36 mouse cellular contexts compared by ENCODE assay signal in the genomic region with DNA sequence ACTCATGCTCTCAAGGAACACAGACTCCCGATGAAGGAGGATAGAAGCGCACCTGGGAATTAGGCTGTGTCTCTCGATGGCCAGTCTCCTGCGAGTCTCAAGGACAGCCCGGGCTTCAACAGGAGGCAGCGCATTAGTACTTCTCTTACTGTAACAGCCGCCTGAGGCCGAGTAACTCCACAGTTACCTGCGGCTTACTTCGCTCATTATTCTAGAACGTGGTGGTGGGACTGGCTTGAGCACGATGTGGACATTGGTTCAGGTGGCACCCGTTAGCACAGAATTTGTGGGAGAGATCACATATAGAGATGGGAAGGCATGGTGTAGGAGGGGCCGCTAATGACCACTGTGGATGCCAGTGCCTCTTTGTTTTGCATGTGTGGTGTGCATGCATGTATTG. TPM values are rescaled to one million over a fixed set of nuclear protein-coding genes. Genes with fewer than 3 reads are reported as not detected.
"Had no signal": no experiment of that assay in that cellular context is flagged by ENCODE, and none has a peak within 500 bp of the region (broad histone marks: within the 10 kb centered on the region; RNA-seq: fewer than 3 reads in every experiment).

No protein-coding gene starts in this region.

- ATAC-seq: liver, embryonic 12.5 days; liver, postnatal 0 days; lung, postnatal 0 days; midbrain, embryonic 13.5 days; midbrain, embryonic 15.5 days; midbrain, embryonic 16.5 days had no signal

- DNase-seq: left cerebral cortex, postnatal 4 days; liver; liver, embryonic 13.5 days; liver, postnatal 0 days; lung, adult 18-20 months; lung, adult 2 months; lung, embryonic 14.5 days; lung, postnatal 10 days; lung, postnatal 14 days; lung, postnatal 36 days; lung, postnatal 4 days; midbrain, embryonic 14.5 days had no signal

- H3K27ac ChIP-seq: limb, embryonic 10.5 days; limb, embryonic 12.5 days; limb, embryonic 13.5 days; limb, embryonic 15.5 days; liver, embryonic 12.5 days; liver, embryonic 13.5 days; liver, embryonic 14.5 days; liver, embryonic 15.5 days; lung, embryonic 15.5 days; macrophage; midbrain, embryonic 10.5 days; midbrain, embryonic 12.5 days; midbrain, embryonic 13.5 days; midbrain, embryonic 15.5 days; neural tube, embryonic 12.5 days had no signal

- H3K36me3 ChIP-seq: limb, embryonic 12.5 days; limb, embryonic 15.5 days; liver, embryonic 12.5 days; liver, embryonic 13.5 days; liver, embryonic 15.5 days; lung, embryonic 15.5 days; midbrain, embryonic 10.5 days; midbrain, embryonic 12.5 days; midbrain, embryonic 13.5 days; midbrain, embryonic 15.5 days; neural tube, embryonic 12.5 days had no signal

- H3K9ac ChIP-seq: limb, embryonic 12.5 days; limb, embryonic 13.5 days; limb, embryonic 15.5 days; liver, embryonic 12.5 days; liver, embryonic 13.5 days; liver, embryonic 14.5 days; liver, embryonic 15.5 days; liver, postnatal 0 days; lung, embryonic 14.5 days; lung, embryonic 15.5 days; midbrain, embryonic 12.5 days; midbrain, embryonic 13.5 days; midbrain, embryonic 15.5 days; neural tube, embryonic 12.5 days had no signal

- H3K4me2 ChIP-seq: limb, embryonic 12.5 days; limb, embryonic 13.5 days; limb, embryonic 15.5 days; liver, embryonic 11.5 days; liver, embryonic 12.5 days; liver, embryonic 13.5 days; liver, embryonic 15.5 days; lung, embryonic 14.5 days; lung, embryonic 15.5 days; midbrain, embryonic 11.5 days; midbrain, embryonic 12.5 days; midbrain, embryonic 13.5 days; midbrain, embryonic 15.5 days; neural tube, embryonic 12.5 days had no signal

- H3K4me3 ChIP-seq: limb, embryonic 10.5 days; limb, embryonic 12.5 days; limb, embryonic 13.5 days; limb, embryonic 15.5 days; liver, embryonic 12.5 days; liver, embryonic 13.5 days; liver, embryonic 15.5 days; lung, embryonic 15.5 days; megakaryocyte, embryonic 14.5 days; midbrain, embryonic 10.5 days; midbrain, embryonic 12.5 days; midbrain, embryonic 13.5 days; midbrain, embryonic 15.5 days; myocyte; neural tube, embryonic 12.5 days had no signal

- H3K9me3 ChIP-seq: limb, embryonic 10.5 days; limb, embryonic 12.5 days; limb, embryonic 13.5 days; limb, embryonic 15.5 days; liver, embryonic 12.5 days; liver, embryonic 13.5 days; liver, embryonic 15.5 days; lung, embryonic 15.5 days; megakaryocyte, embryonic 14.5 days; midbrain, embryonic 10.5 days; midbrain, embryonic 12.5 days; midbrain, embryonic 13.5 days; midbrain, embryonic 15.5 days; neural tube, embryonic 12.5 days had no signal

RNA-seq across cellular contexts. Expression of a gene that starts 1.9 kb away (rescaled TPM):
- total RNA-seq: megakaryocyte progenitor cell, adult 5-6 weeks; megakaryocyte, adult 5-6 weeks; monocyte, adult 5-6 weeks had no signal
- polyA plus RNA-seq: liver, adult 2 months had no signal
